Mouse (Mus musculus) gastrocnemius, postnatal 4 days (tissue): Measurements from ENCODE around the gene Pde6b. TPM values are rescaled to one million over a fixed set of nuclear protein-coding genes. Genes with fewer than 3 reads are reported as not detected.
A peak's percentile ranks its signal among the peaks of the same experiment; 100 is the strongest.

Experiments
- DNase-seq, 2 experiments: peaks; one replicate each; pipeline ENCODE4 v3.0.0; 2021 to 2022; ENCODE audit warnings: low spot score in 2 of 2, mixed read lengths in 2 of 2
- total RNA-seq, 2 experiments: library from RNA; stranded (reverse); gene quantifications; 2 replicates each; pipeline ENCODE4 v1.2.3; 2021

The Pde6b gene
- total RNA-seq, 2 experiments from 2014 or later: not detected

DNA sequence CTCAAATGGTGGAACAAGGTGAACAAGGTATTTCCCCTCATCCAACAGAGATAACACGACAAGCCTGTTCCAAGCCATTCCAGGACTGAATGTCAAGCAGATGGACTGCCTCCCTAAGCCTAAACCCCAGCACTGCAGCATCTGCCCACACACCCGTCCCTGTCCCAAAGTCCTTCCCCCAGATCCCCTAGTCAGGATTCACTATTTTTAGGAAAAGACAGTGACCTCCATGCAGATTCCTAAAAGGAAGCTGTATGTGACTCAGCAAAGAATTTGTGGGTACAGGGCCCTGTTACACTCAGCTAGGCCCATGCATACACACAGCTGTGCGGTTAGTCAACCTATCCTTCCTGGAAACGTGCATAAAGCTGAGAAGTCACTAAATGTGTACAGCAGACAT, 1.7 kb upstream of the Pde6b start:
- DNase-seq: no peak

DNA sequence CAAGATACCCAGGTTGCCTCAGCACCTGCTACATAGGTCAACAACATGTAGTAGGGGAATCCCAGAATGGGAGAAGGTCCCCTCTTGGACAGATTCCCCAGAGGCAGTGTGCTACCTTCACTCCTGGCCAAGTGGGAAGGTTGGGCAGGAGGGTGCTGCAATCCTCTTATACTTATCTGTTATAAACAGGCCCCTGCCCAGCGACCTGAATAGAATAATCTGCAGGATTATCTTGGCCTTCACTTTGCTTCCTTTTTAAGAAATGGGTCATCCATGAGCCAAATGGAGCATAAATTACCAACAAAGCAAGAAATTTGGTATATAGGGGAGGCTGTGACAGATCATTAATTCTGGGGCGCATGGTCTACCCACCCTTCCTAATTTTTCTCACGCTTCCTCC, 1.6 kb downstream of the Pde6b start:
- DNase-seq: no peak

DNA sequence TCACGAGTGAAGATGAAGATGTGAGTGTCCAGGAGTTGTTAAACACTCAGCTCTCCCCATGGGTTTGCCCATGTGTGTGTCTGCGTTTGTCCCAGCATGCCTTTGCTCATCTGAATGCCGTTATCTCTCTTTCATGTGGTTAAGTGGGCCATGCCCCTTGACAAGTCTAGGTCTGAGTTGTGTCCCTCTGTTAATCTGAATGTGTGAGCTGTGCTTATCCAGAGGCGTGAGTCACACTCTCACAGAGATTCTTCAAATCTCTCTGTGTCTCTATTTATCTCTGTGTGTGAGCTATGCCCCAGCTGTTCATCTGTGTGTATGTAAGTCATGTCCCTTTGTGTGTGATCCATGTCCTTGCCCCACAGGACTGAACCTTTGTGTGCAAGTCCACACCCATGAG, 15.3 kb downstream of the Pde6b start:
- DNase-seq: no peak

DNA sequence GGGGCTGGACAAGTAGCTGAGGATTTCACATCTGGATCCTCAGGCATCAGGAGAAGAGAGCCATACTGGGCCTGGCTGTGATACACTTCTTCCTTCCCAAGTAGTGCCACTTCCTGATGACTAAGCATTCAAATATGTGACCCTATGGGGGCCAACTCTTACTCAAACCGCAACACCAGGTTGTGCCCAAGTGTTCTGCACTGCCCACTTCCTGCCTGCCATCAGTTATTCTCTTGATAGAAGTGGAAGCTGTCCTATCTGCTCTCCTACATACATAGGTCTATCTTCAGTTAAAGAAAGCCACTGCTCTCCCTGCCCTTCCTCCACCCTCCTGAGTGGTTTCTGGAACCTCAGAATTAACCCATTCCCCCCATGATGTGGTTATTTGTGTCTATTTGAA, 17.3 kb downstream of the Pde6b start:
- no peak for DNase-seq

DNA sequence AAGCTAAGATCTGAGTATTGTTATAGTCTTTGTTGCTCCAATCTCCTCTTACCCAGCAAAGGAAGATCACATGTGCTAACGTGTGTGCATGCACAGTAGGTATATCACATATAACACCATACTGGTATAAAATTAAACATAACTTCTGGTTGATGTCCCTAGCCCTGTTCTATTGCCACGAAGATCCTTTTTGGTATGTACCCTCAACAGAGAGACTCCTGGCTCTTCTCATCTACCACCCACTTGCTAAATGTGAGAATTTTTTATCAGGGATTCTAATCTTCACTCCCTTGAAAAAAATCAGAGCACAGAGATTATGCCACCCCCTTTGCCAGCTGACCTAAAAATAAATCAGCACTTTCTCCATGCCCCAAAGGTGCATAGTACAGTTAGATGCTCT, 18.8 kb downstream of the Pde6b start:
- no peak for DNase-seq

DNA sequence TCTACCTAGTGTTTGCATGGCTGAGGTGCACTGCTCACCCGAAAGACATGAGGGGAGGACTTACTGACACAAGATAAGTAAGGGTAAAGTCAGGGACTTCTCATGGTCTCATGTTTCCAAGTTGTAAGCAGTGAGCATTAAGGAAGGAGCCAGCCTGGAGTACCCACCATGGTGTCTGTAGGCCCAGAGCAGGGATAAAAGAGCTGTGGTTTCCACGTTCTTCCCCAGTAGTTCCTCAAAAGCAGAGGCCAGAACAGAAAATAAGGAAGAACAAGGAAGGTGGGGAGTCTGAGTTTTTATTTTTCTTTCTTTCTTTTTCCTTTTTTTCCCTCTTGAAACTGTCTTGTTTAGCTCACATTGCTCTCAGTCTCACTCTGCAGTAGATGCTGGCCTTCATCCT, 26.5 kb downstream of the Pde6b start:
- no peak for DNase-seq

DNA sequence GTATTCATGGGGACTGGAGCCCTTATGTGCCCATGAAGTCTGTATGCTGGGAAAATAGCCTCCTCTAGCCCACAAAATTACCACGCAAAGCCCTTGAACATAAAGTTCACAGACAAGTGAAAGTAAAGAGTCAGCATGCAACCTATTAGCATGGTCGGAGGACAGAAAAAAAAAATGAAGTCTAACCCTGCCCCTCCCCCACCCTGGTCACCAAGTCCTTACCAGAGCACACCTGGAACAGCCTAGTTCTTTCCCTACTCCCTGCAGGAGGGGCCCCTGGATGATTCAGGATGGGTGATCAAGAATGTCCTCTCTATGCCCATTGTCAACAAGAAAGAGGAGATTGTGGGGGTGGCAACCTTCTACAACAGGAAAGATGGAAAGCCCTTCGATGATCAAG, 34.5 kb downstream of the Pde6b start:
- no peak for DNase-seq

DNA sequence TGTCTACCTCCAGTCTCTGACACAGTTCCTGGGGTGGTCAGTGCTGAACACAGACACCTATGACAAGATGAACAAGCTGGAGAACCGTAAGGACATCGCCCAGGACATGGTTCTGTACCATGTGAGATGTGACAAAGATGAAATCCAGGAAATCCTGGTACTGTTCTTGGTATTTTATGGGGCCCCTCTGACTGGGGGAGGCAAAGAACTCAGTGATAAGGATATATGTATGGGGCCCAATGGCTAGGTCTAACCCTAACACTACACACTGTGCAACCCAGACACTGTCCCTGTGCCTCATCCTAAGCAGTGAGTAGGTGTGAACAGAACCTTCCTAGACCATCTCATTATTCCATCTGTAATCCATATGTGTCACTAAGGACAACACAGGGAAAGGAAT, 35.2 kb downstream of the Pde6b start:
- no peak for DNase-seq

DNA sequence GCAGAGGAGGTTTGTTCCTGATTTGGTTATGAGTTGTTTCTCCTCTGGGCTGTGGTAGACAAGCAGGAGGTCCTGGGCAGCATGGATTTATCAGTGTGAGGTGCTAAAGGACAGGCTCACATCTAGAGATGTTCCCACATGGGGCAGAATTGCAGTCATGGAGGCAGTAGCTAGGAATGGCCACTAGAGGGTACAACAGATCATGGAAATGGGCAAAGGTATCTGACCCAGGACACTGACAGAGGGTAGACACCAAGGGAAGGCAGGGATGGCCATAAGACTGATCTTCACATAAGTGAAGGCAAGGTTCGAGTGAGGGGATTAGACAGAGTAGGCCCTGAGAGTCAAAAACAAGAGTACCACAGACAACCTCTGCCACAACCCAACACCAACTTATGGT, 39.0 kb downstream of the Pde6b start:
- no peak for DNase-seq

DNA sequence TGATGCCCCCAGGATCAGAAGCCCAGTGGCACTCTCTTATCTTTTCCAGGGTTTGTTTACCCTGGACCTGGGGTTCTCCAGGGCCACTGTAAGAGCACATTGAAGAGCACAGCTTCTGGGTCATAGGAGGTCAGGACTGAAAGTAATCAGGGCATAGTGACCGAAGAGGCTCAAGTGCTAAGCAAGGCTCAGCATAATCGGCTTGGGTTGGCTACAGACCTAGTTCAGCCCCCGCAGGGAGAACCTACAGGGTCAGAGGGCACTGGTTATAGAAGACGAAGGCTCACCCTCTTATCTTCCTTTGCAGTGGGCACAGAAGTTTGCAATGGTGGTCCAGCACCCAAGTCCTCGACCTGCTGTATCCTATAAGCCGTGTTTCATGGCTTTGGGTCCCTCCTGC, 43.0 kb downstream of the Pde6b start:
- DNase-seq: no peak

DNA sequence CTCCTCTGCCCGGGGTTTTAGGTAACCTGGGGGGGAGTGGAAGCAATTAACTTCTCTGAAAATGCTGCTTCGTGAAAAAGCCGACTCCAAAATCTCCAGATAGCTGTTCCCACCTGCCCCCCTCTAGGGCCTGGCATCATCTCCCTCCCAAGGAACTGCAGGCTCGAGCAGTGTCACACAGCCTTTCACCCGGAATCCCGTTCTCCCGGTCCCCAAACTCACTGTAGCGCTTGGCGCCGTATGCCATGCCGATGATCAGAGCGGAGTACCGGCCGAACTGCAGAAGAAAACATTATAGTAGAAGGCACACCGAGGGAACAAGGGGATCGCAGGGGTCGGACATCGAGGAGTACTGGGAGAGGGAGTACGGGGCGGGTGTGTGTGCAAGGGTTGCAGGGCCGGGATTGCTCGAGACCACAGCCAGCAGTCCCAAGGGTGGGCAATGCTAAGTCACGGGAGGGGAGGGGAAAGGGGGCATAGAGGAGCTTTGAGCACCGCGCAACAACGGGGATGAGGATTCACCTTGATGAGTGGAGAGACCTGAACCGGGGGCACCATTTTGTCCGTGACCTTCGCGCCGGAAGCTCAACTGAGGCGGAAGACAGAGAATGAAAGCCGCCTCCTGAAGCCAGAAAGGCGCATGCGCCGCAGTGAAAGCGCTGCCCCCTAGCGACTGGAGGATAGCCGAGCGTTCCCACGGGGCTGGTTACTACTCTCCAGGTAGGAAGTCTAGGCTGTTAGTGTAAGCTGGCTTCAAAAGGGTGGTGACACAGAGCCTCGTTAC, 45.8 kb downstream of the Pde6b start, which contains the start of gene Atp5k:
Gene Atp5k, minus strand, starts transcription at position 645 of the 784 bp plus-strand sequence.
- DNase-seq: peak; percentile 86 to 90

DNA sequence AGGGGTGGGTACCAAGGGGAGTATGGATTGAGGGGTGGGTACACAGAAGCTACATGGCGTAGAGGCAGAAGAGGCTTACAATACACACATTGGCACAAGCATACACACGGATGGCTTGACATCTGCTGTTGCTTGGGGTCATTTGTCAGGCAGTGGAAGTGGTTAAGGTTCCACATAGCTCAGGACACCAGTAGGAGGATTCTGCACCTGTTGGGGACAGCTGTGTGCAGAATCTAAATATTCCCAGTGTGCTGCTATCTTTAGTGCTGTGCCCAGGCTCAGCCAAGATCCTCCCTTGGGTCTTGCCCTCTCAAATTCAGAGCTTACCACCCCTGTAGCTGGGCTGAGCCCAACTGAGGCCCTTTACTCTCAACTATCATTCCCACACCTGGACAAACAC, 47.9 kb downstream of the Pde6b start:
- DNase-seq: no peak

DNA sequence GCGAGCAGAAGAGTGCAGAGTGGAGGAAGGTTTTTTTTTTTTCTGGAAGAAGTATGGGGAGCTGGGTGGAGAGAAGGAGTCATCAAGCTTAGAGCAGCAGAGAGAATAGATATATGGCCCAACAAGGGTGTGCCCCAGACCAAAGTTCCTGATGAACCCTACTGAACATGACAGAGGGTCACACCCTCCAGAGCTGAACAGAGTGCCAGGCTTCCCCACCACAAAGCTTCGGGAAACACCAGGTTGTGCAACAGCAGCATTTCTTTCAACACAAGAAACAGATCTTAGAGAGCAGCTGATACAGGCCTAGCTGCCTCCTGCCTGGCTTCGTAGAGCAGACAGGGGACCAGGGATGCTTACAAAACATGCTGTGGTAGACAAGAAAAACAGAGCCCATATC, 58.8 kb downstream of the Pde6b start:
- DNase-seq: no peak

DNA sequence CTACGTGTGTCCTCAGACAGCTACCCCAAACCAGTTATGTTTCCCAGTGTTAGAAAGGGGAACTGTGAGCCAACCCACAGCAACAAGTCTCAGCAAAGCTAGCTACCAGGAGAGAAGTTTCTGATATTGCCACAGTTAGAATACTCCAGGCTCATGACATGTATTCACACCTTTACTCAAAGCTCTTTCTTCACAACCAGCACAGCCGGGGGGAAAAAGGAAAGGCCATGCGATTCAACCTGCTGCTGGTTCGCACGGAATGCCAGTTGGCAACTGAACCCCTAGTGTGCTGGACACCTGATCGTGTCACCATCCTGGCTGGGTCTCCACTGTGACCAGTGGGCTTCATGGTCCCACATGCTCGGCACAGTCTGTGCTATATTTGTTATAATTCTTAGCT, 59.7 kb downstream of the Pde6b start:
- DNase-seq: no peak

DNA sequence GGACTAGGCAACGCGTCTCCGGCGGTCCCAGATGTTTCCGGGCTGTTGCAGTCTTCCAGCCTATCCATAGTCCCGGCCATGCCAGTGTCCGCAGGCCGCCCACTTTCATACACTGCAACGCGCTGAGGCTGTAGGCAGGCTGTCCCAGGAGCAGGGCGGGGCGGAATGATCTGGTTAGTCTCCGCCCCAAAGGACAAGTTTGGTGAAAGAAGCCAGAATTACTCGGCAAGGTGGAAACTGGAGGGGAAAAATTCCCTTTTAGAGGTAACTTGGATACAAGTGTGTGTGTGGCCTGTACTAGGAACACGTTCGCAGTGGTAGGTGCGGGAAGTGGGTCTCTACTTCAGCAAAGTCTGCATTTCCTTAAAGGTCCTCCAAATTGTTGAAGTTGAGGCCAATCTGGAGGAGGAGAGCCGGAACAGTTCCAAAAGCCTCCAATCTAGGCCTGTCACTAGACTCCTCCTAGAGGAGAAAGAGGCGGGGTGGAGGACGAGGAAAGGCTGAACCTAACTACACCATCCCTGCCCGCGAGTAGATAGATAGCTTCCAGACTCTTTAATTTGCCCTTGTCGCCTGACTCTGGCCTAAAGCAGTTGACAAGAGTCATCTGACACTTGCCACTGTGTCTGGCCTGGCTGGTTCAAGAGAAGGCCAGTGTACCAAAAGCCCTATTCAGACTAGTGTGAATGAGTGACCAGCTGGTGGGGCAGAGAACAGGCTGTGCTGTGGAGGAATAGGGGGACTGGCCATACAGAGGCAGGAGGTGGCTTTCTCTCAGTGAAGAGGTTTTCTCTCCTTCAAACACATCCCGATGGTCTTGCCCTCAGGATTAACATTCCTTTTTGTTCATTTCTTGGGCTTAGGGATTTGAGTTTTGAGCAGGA, 60.8 kb downstream of the Pde6b start, which contains the start of gene Mfsd7a:
Gene Mfsd7a, minus strand, starts transcription at position 107 of the 884 bp plus-strand sequence.
- peak; percentile 49 to 71 for DNase-seq

DNA sequence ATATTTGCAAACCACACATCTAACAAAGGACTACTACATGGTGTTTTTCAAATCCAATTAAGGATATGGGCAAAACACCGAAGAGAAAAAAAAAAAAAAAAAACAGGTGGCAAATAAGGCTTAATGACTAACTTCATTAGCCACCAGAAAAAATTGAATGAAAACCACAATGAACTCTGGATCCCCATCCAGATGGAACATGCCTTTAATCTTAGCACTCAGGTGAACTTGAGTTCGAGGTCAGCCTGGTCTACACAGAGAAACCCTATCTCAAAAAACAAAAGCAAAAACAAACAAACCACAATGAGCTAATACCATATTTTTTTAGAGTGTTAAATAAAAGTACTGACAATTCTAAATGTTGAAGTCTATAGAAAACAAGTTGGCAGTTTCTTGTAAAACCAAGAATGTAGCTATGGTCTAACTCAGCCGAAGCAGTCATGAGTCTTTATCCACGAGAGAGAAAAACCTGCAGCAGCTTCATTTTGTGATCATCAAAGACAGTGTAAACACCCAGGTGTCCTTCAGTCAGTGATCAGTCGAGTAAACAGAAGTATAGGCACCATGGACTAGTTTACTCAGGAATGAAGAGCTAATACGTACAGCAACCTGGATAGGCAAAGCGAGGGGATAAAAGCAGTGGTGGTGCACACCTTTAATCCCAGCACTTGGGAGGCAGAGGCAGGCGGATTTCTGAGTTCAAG, 62.8 kb downstream of the Pde6b start:
- no peak for DNase-seq

DNA sequence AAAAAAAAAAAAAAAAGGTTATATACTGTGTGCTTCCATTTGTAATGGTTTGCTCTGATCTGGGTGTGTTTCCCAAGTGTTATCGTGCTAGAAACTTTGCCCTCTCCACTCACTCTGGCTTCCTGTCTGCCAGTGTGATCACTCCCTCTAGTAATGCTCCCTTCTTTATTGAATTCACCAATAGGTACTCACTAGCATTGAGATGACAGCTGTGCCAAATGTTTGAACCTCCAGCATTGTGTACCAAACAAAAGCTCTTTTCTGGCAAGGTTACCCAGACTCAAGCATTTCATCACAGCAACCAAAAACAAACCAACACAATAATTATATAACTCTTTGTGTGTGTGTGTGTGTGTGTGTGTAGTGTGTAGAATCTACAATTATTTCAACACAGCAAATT, 63.4 kb downstream of the Pde6b start:
- DNase-seq: no peak

DNA sequence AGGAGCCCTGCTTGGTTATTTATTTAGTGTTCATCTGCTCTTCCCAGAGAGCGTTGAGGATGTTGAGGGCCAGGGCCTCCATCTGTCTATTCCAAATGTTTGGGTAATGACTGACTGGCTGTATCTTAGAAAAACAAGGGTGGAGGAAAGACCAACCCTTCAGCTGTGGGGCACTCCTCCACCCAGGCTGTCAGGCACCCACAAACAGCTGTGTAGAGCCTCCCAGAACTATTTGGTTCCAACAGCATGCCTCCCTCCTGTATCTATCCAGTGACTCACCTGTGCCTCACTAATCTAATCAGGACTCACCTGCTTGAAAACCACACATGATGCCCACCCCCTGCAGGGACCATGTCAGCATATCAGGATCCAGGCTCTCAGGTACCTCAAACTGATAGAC, 64.2 kb downstream of the Pde6b start:
- no peak for DNase-seq

DNA sequence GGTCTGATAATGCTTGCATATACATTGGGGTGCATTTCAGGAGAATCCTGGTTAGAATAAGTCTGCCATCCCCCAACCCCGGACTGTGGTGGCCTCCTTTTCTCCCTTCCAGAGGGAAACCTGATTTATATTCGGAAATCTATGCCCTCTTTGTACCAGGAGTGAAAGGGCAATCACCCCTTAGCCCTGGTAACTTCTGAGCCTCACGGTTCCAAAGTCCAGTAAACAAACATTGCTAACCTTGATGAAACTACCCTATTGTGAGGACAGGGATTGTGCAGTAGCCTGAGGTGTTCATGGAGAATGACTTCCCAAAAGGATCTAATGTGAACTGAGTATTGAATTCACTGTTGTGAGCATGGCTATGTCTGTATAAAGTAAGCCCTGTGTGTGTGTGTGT, 65.9 kb downstream of the Pde6b start:
- no peak for DNase-seq

DNA sequence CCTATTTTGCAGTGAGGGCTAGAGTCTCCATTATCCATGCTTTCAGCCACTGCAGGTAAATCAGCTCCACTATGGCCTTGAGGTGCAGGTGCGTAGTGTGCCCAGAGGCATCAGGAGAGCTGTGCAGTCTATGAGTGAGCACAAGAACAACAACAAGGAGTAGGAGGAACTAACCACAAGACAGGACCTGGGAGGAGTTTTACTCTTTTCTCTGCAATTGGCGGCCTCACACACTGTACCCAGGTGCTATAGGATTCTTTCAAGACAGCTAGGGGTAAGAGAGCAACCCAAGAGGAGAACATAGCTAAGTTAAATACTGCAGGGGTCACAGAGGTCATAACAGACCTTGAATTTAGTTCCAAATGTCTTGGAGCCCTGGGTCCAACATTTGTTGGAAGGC, 70.5 kb downstream of the Pde6b start:
- no peak for DNase-seq

DNA sequence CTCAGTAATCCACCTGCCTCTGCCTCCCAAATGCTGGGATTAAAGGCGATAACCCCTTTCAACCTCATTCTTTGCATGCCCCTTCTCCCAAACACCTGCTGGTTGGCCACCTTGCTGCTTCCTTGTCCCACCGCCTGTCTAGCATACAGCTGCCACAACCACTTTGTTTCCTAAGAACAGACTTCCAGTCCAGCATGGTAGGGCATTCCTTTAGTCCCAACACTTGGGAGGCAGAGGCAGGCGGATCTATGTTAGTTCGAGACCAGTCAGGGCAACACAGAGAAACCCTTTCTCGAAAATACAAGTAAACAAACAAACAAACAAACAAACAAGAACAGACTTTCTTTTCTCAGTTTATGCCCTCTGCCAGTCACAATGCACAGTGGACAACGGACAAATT, 72.3 kb downstream of the Pde6b start:
- DNase-seq: no peak
